Mouse (Mus musculus) ES-Bruce4 (cell line): Measurements from ENCODE around the gene Cacna1d. TPM values are rescaled to one million over a fixed set of nuclear protein-coding genes. Genes with fewer than 3 reads are reported as not detected.

ENCODE experiments used
- H3K27ac ChIP-seq: 2 replicates; pipeline ENCODE4 v1.5.1; 2012; ENCODE audit warnings: low read length, inconsistent platforms; ENCODE audit not compliant: insufficient read depth
- H3K27me3 ChIP-seq: 2 replicates; pipeline ENCODE4 v1.6.1; 2012; ENCODE audit warnings: mild to moderate bottlenecking, low read length, inconsistent platforms; ENCODE audit not compliant: control insufficient read depth, poor library complexity, insufficient read depth, severe bottlenecking
- H3K36me3 ChIP-seq: 2 replicates; pipeline ENCODE4 v1.6.1; 2012; ENCODE audit warnings: inconsistent platforms, mild to moderate bottlenecking, low read length, moderate library complexity; ENCODE audit not compliant: control insufficient read depth, poor library complexity, insufficient read depth, severe bottlenecking
- H3K4me1 ChIP-seq: one replicate; pipeline ENCODE4 v1.8.1; 2011; ENCODE audit warnings: low read length; ENCODE audit not compliant: control insufficient read depth, insufficient read depth
- H3K4me3 ChIP-seq: 2 replicates; pipeline ENCODE4 v1.5.1; 2011; ENCODE audit warnings: low read depth, mild to moderate bottlenecking, low read length
- H3K9ac ChIP-seq: 2 replicates; pipeline ENCODE4 v1.6.1; 2012; ENCODE audit warnings: low read depth, mild to moderate bottlenecking, inconsistent platforms; ENCODE audit not compliant: poor library complexity, severe bottlenecking
- H3K9me3 ChIP-seq: replicated peaks from 2 replicates; pipeline ENCODE4 v1.6.1; 2012; ENCODE audit warnings: mild to moderate bottlenecking, low read length, inconsistent platforms; ENCODE audit not compliant: control insufficient read depth, poor library complexity, insufficient read depth, severe bottlenecking
- CTCF ChIP-seq: IDR thresholded peaks from one replicate; pipeline ENCODE4 v1.8.1; 2011; ENCODE audit warnings: low read depth, low read length
- EP300 ChIP-seq: IDR thresholded peaks from 2 replicates; pipeline ENCODE4 v1.6.1; 2011; ENCODE audit warnings: low read depth, low read length; ENCODE audit not compliant: insufficient read depth
- POLR2A ChIP-seq: IDR thresholded peaks from one replicate; pipeline ENCODE4 v1.8.1; 2011; ENCODE audit warnings: low read length; ENCODE audit not compliant: insufficient read depth
- polyA plus RNA-seq: library from polyadenylated mRNA; stranded (reverse); fragments of >200 nt; gene quantifications from 2 replicates; pipeline ENCODE4 v1.2.4, GENCODE M21; 2011; ENCODE audit warnings: low read depth; ENCODE audit not compliant: missing spikeins, insufficient read depth, insufficient read length

Cacna1d gene
- polyA plus RNA-seq, 1 experiment, result 0.24 TPM

GRCm38 (mm10) chr14:30133684-30134083, 357.6 kb downstream of the Cacna1d start:
- no peak overlapping the region for H3K27ac ChIP-seq
- no peak overlapping the region for H3K9ac ChIP-seq
- no peaks in the 10 kb centered on the region for H3K36me3 ChIP-seq
- H3K4me3 ChIP-seq, result no peak overlapping the region
- no peaks in the 10 kb centered on the region for H3K27me3 ChIP-seq
- TF ChIP-seq EP300, result no peak
- TF ChIP-seq POLR2A, result no peak
- TF ChIP-seq CTCF, result no peak
- H3K9me3 ChIP-seq, result no peaks in the 10 kb centered on the region
- no peaks in the 10 kb centered on the region for H3K4me1 ChIP-seq

GRCm38 (mm10) chr14:30131256-30131655, 360.0 kb downstream of the Cacna1d start:
- Histone ChIP-seq H3K36me3 (no peaks in the 10 kb centered on the region), H3K27me3 (no peaks in the 10 kb centered on the region), H3K9ac (no peak overlapping the region), H3K4me1 (no peaks in the 10 kb centered on the region), H3K27ac (no peak overlapping the region), H3K4me3 (no peak overlapping the region), H3K9me3 (no peaks in the 10 kb centered on the region)
- no peak for TF ChIP-seq CTCF
- TF ChIP-seq EP300, result no peak
- TF ChIP-seq POLR2A, result no peak

GRCm38 (mm10) chr14:30130092-30130491, 361.2 kb downstream of the Cacna1d start:
- no peaks in the 10 kb centered on the region for H3K27me3 ChIP-seq
- no peaks in the 10 kb centered on the region for H3K36me3 ChIP-seq
- H3K4me1 ChIP-seq, result no peaks in the 10 kb centered on the region
- H3K9me3 ChIP-seq, result no peaks in the 10 kb centered on the region
- H3K27ac ChIP-seq, result no peak overlapping the region
- H3K9ac ChIP-seq, result no peak overlapping the region
- H3K4me3 ChIP-seq, result peak overlapping the region; percentile 47
- no peak for TF ChIP-seq EP300
- no peak for TF ChIP-seq CTCF
- TF ChIP-seq POLR2A, result no peak

GRCm38 (mm10) chr14:30129378-30129777, 361.9 kb downstream of the Cacna1d start:
- Histone ChIP-seq H3K9ac (no peak overlapping the region), H3K4me1 (no peaks in the 10 kb centered on the region), H3K27ac (no peak overlapping the region), H3K27me3 (no peaks in the 10 kb centered on the region), H3K9me3 (no peaks in the 10 kb centered on the region), H3K4me3 (peak overlapping the region; percentile 47), H3K36me3 (no peaks in the 10 kb centered on the region)
- no peak for TF ChIP-seq EP300
- TF ChIP-seq POLR2A, result no peak
- TF ChIP-seq CTCF, result peak; percentile 82

- H3K4me3 ChIP-seq, result no peak overlapping the region
- H3K27ac ChIP-seq, result no peak overlapping the region
- H3K4me1 ChIP-seq, result no peaks in the 10 kb centered on the region
- TF ChIP-seq CTCF (no peak), POLR2A (no peak), EP300 (no peak)
- no peaks in the 10 kb centered on the region for H3K27me3 ChIP-seq
- H3K9me3 ChIP-seq, result no peaks in the 10 kb centered on the region
- H3K36me3 ChIP-seq, result no peaks in the 10 kb centered on the region
- no peak overlapping the region for H3K9ac ChIP-seq
Measured at GRCm38 (mm10) chr14:30124951-30125690, 366.1 kb downstream of the Cacna1d start.

- no peaks in the 10 kb centered on the region for H3K4me1 ChIP-seq
- no peak for TF ChIP-seq CTCF
- no peak for TF ChIP-seq POLR2A
- no peak for TF ChIP-seq EP300
- no peaks in the 10 kb centered on the region for H3K36me3 ChIP-seq
- no peak overlapping the region for H3K4me3 ChIP-seq
- no peaks in the 10 kb centered on the region; the same call in 1 of the 2 replicates for H3K27me3 ChIP-seq
- no peak overlapping the region for H3K27ac ChIP-seq
- no peak overlapping the region for H3K9ac ChIP-seq
- H3K9me3 ChIP-seq, result no peaks in the 10 kb centered on the region
Measured at GRCm38 (mm10) chr14:30120023-30120422, 371.2 kb downstream of the Cacna1d start.
